Mouse (Mus musculus) hematopoietic multipotent progenitor cell, adult 10-12 weeks (in vitro differentiated cells): ENCODE measurements around the gene Snx19. TPM values are rescaled to one million over a fixed set of nuclear protein-coding genes. Genes with fewer than 3 reads are reported as not detected.

Source experiments
- polyA plus RNA-seq: library from polyadenylated mRNA; stranded (reverse); fragments of >175 nt; gene quantifications from 2 replicates; pipeline ENCODE4 v1.2.3, GENCODE M21; 2012; ENCODE audit warnings: low replicate concordance

The Snx19 gene
- 3.0 and 3.6 TPM in 2 replicates for polyA plus RNA-seq

DNA sequence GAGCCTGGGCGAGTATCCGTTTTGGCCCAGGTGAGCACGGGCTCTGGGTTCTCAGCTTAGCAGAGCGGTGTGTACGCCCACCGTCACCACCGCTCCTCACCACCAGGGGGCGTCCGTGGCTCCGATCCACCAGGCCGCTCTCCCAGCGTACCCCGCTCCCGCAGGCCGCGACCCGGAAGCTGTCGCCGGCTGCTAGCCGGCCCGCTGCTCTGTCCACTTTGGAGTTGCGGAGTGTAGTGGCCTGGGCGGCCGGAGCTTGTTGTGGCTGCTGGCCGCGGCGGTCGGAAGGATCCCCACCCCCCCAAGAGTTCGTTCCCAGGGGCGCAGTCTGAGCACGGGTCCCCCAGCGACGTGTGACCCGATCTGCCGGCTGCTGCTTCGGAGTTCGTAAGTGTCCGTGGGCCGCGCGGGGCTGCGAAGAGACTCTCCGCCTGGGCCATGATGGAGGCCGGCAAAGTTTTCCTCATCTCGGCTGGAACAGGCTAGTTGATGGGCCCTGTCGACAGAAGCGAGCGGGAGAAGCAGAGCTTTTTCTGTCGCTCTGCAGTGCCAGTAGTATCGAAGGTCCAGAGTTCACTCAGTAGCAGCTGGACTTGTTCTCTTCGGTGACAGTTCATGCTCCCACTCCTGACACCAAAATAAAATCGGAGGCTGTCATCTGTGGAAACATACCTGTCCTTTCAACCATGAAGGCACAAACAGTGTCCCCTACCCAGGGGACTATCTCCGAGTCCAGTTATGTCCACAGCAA lies at the start of gene Snx19:
Gene Snx19 (plus strand): TSS at position 227 of the 751 bp plus-strand sequence.

